Mouse (Mus musculus) activated CD4-positive, CD25-positive, alpha-beta regulatory T cell, adult 4 months (primary cell): Measurements from ENCODE around the gene Prkar2b. TPM values are rescaled to one million over a fixed set of nuclear protein-coding genes. Genes with fewer than 3 reads are reported as not detected.

Experiments used
- ATAC-seq: one replicate; pipeline ENCODE4 v1.8.0; 2017
- polyA plus RNA-seq, 2 experiments: library from polyadenylated mRNA; unstranded; fragments of 100-300 nt; shearing (Covaris generic); gene quantifications; one replicate each; pipeline ENCODE4 v1.2.1; 2017

Gene Prkar2b
- polyA plus RNA-seq, 2 experiments from 2014 or later = 0.68 to 1.2 TPM

- ATAC-seq = no peak
Observed at GRCm38 (mm10) chr12:32009267-32009984, 51.7 kb downstream of the Prkar2b start.

- ATAC-seq = no peak
Observed at GRCm38 (mm10) chr12:32008728-32009127, 52.4 kb downstream of the Prkar2b start.

- ATAC-seq = no peak
Observed at GRCm38 (mm10) chr12:32007646-32008045, 53.5 kb downstream of the Prkar2b start.

GRCm38 (mm10) chr12:32007040-32007439, 54.1 kb downstream of the Prkar2b start:
- ATAC-seq = no peak

- ATAC-seq = peak; percentile 89
Observed at GRCm38 (mm10) chr12:32006391-32006929, 54.6 kb downstream of the Prkar2b start.

- ATAC-seq = no peak
Observed at GRCm38 (mm10) chr12:32000464-32000863, 60.6 kb downstream of the Prkar2b start.

- ATAC-seq = no peak
Observed at GRCm38 (mm10) chr12:31998706-31999105, 62.4 kb downstream of the Prkar2b start.

- ATAC-seq = peak; percentile 4
Observed at GRCm38 (mm10) chr12:31997328-31997878, 63.7 kb downstream of the Prkar2b start.

GRCm38 (mm10) chr12:31996877-31997276, 64.2 kb downstream of the Prkar2b start:
- peak; percentile 96 for ATAC-seq

- ATAC-seq = no peak
Observed at GRCm38 (mm10) chr12:31990575-31990974, 70.5 kb downstream of the Prkar2b start.

GRCm38 (mm10) chr12:31989726-31990125, 71.4 kb downstream of the Prkar2b start:
- no peak for ATAC-seq

GRCm38 (mm10) chr12:31986463-31986862, 74.6 kb downstream of the Prkar2b start:
- ATAC-seq = no peak

GRCm38 (mm10) chr12:31985738-31986137, 75.4 kb downstream of the Prkar2b start:
- ATAC-seq = no peak

GRCm38 (mm10) chr12:31984664-31985063, 76.4 kb downstream of the Prkar2b start:
- no peak for ATAC-seq

- no peak for ATAC-seq
Observed at GRCm38 (mm10) chr12:31984206-31984605, 76.9 kb downstream of the Prkar2b start.

- ATAC-seq = no peak
Observed at GRCm38 (mm10) chr12:31983769-31984168, 77.3 kb downstream of the Prkar2b start.

GRCm38 (mm10) chr12:31983238-31983637, 77.9 kb downstream of the Prkar2b start:
- ATAC-seq = no peak

GRCm38 (mm10) chr12:31977613-31978195, 83.4 kb downstream of the Prkar2b start:
- ATAC-seq = no peak

GRCm38 (mm10) chr12:31976544-31976943, 84.6 kb downstream of the Prkar2b start:
- no peak for ATAC-seq

GRCm38 (mm10) chr12:31973473-31974172, 87.5 kb downstream of the Prkar2b start:
- no peak for ATAC-seq

GRCm38 (mm10) chr12:31971547-31971946, 89.5 kb downstream of the Prkar2b start:
- ATAC-seq = no peak

GRCm38 (mm10) chr12:31969111-31969510, 92.0 kb downstream of the Prkar2b start:
- no peak for ATAC-seq

- ATAC-seq = peak; percentile 98
Observed at GRCm38 (mm10) chr12:31967536-31967935, 93.6 kb downstream of the Prkar2b start.
